Comparison of ENCODE assay signal across 18 mouse cellular contexts in the genomic region with DNA sequence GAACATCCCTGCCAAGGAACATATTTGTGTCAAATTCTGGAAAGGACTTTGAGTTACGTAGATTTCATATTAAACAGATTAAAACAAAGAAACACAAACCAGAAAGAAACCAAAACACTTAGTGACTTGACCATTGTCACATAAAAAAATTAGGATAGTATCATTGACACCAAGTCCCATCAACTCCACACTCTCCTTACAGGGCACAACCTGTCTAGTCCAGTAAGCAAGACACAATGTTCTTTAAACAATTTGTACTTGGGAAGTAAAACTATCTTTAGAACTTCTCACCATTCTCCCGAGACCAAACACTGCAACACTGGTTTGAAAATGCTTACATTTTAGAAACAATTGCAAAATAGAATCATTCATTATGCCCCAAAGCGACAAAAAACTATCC.
DNase-seq lines count a peak whose midpoint lies in the region; ATAC-seq and TF ChIP-seq lines count a peak whose summit lies in the region.
"Had no signal": no experiment of that assay in that cellular context is flagged by ENCODE, and none has a peak within 500 bp of the region (broad histone marks: within the 10 kb centered on the region; RNA-seq: fewer than 3 reads in every experiment).

No protein-coding gene starts in this region.

- peak; percentile 61 for ATAC-seq in lung, postnatal 0 days
- ATAC-seq: activated CD4-positive, CD25-positive, alpha-beta regulatory T cell, adult 4 months; CD4-positive, CD25-positive, alpha-beta regulatory T cell, adult 4 months; Patski had no signal

- no peak for TF ChIP-seq CTCF in lung, postnatal 0 days (IDR thresholded peaks at IDR 0.05)

- TF ChIP-seq EP300 in lung, postnatal 0 days (IDR thresholded peaks at IDR 0.05) = peak; percentile 91

- no peaks in the 10 kb centered on the region for H3K4me1 ChIP-seq in lung, postnatal 0 days (ENCODE audit: insufficient read depth, low read depth, low read length)

- no peaks in the 10 kb centered on the region for H3K27me3 ChIP-seq in lung, postnatal 0 days (replicated peaks; ENCODE audit: insufficient read depth, low read length)
- H3K27me3 ChIP-seq: CH12.LX, Patski had no signal

- H3K9ac ChIP-seq in lung, postnatal 0 days (replicated peaks; ENCODE audit: low read depth) = no peak overlapping the region

- H3K9me3 ChIP-seq in lung, postnatal 0 days (ENCODE audit: low read length) = no peaks in the 10 kb centered on the region
- H3K9me3 ChIP-seq: G1E had no signal

- no peak overlapping the region for H3K4me3 ChIP-seq in lung, postnatal 0 days (ENCODE audit: low read depth, low read length)

- WGBS in lung, postnatal 0 days = 69% methylated on average over 3 of the region's 3 CpGs

- peak; percentile 62 for DNase-seq in lung, postnatal 0 days (ENCODE audit: low spot score)
- no peak for DNase-seq in lung, postnatal 4 days
- DNase-seq: adrenal gland, adult 2 months; adrenal gland, adult 8-10 months; adrenal gland, postnatal 10 days; adrenal gland, postnatal 14 days; adrenal gland, postnatal 25 days; adrenal gland, postnatal 36 days; B cell, adult 2 months; cerebellum, adult 11 months; cerebellum, adult 11-12 months; cerebellum, adult 18-20 months; cerebellum, adult 2 months had no signal

- no peak overlapping the region for H3K4me2 ChIP-seq in lung, postnatal 0 days (replicated peaks; ENCODE audit: low read depth, low read length)

- H3K36me3 ChIP-seq in lung, postnatal 0 days (ENCODE audit: insufficient read depth, low read length) = no peaks in the 10 kb centered on the region
- H3K36me3 ChIP-seq: G1E had no signal

- no peak overlapping the region for H3K27ac ChIP-seq in lung, postnatal 0 days (ENCODE audit: low read length)
